Mouse (Mus musculus): ENCODE results near the gene Aplf. TPM values are rescaled to one million over a fixed set of nuclear protein-coding genes. Genes with fewer than 3 reads are reported as not detected.

The Aplf gene
- polyA plus RNA-seq (2012; rRNA removed; ENCODE audit: low replicate concordance) = 4.2 and 8.2 TPM in 2 replicates

GRCm38 (mm10) chr6:87671771-87672517, at the start of gene Aplf:
Gene Aplf (minus strand): TSS chr6:87672193.

GRCm38 (mm10) chr6:87590394-87591281, 81.4 kb downstream of the Aplf start, which contains the start of gene Prokr1:
Gene Prokr1 (minus strand): TSS chr6:87590743.

Other genes with a start within 250 kb of the Aplf start
- 0.03 TPM in 1 of 2 replicates, not detected in the other for gene Bmp10, start 243.2 kb downstream of the Aplf start, polyA plus RNA-seq (2012; rRNA removed; ENCODE audit: low replicate concordance)
- gene Arhgap25, start 138.9 kb downstream of the Aplf start, polyA plus RNA-seq (2012; rRNA removed; ENCODE audit: low replicate concordance) = 4.2 and 5.0 TPM in 2 replicates
- 0.64 and 4.4 TPM in 2 replicates for gene Prokr1, start 81.5 kb downstream of the Aplf start, polyA plus RNA-seq (2012; rRNA removed; ENCODE audit: low replicate concordance)
- gene Efcc1, start 58.7 kb upstream of the Aplf start, polyA plus RNA-seq (2012; rRNA removed; ENCODE audit: low replicate concordance) = 4.4 and 10.0 TPM in 2 replicates
- 0.24 and 0.37 TPM in 2 replicates for gene Gp9, start 105.9 kb upstream of the Aplf start, polyA plus RNA-seq (2012; rRNA removed; ENCODE audit: low replicate concordance)
- 32.2 and 82.0 TPM in 2 replicates for gene Rab43, start 140.0 kb upstream of the Aplf start, polyA plus RNA-seq (2012; rRNA removed; ENCODE audit: low replicate concordance)
- gene Gm45140, start 163.6 kb upstream of the Aplf start, polyA plus RNA-seq (2012; rRNA removed; ENCODE audit: low replicate concordance) = 0.96 TPM in 2 replicates
- gene Isy1, start 166.6 kb upstream of the Aplf start, polyA plus RNA-seq (2012; rRNA removed; ENCODE audit: low replicate concordance) = 19.5 and 37.6 TPM in 2 replicates
- 283 and 361 TPM in 2 replicates for gene Cnbp, start 178.9 kb upstream of the Aplf start, polyA plus RNA-seq (2012; rRNA removed; ENCODE audit: low replicate concordance)
- gene Copg1, start 215.6 kb upstream of the Aplf start, polyA plus RNA-seq (2012; rRNA removed; ENCODE audit: low replicate concordance) = 51.5 and 110 TPM in 2 replicates
- gene Hmces, start 241.7 kb upstream of the Aplf start, polyA plus RNA-seq (2012; rRNA removed; ENCODE audit: low replicate concordance) = 24.3 and 32.6 TPM in 2 replicates